Mouse (Mus musculus) neural tube, embryonic 15.5 days (tissue): Measurements from ENCODE around the gene Smim24. TPM values are rescaled to one million over a fixed set of nuclear protein-coding genes. Genes with fewer than 3 reads are reported as not detected.

Experiments
- ATAC-seq: fragments of 200-750 bp; cut with Nextera tagmentation; 2 replicates; pipeline ENCODE4 v1.8.0; 2017; ENCODE audit warnings: mild to moderate bottlenecking, moderate TSS enrichment, moderate library complexity; ENCODE audit not compliant: low FRiP score
- H3K27ac ChIP-seq: fragments of 300-500 bp; sonication (generic); replicated peaks from 2 replicates; pipeline ENCODE4 v1.5.1; 2015; ENCODE audit warnings: mild to moderate bottlenecking, inconsistent platforms
- H3K27me3 ChIP-seq: fragments of 300-500 bp; sonication (generic); replicated peaks from 2 replicates; pipeline ENCODE4 v1.6.1; 2015; ENCODE audit warnings: inconsistent platforms
- H3K36me3 ChIP-seq: fragments of 300-500 bp; sonication (generic); 2 replicates; pipeline ENCODE4 v1.6.1; 2015; ENCODE audit warnings: inconsistent platforms
- H3K4me1 ChIP-seq: fragments of 300-500 bp; sonication (generic); 2 replicates; pipeline ENCODE4 v1.6.1; 2015; ENCODE audit warnings: inconsistent platforms
- H3K4me2 ChIP-seq: fragments of 300-500 bp; sonication (generic); 2 replicates; pipeline ENCODE4 v1.6.1; 2015; ENCODE audit warnings: inconsistent platforms, mild to moderate bottlenecking, moderate library complexity
- H3K4me3 ChIP-seq: fragments of 300-500 bp; sonication (generic); replicated peaks from 2 replicates; pipeline ENCODE4 v1.5.1; 2015; ENCODE audit warnings: mild to moderate bottlenecking, inconsistent platforms
- H3K9ac ChIP-seq: fragments of 300-500 bp; sonication (generic); replicated peaks from 2 replicates; pipeline ENCODE4 v1.6.1; 2015; ENCODE audit warnings: mild to moderate bottlenecking, inconsistent platforms
- H3K9me3 ChIP-seq: fragments of 300-500 bp; sonication (generic); replicated peaks from 2 replicates; pipeline ENCODE4 v1.6.1; 2016; ENCODE audit warnings: inconsistent platforms
- WGBS: fragments of 180-500 bp; shearing (Covaris S2); methylation state at CpG from one replicate; pipeline ENCODE4 v1.1.7; 2015; ENCODE audit warnings: mixed read lengths; 5-methylcytosine and 5-hydroxymethylcytosine counted together
- polyA plus RNA-seq: library from polyadenylated mRNA; unstranded; fragments of >200 nt; fragmentation: Nextera tagmentation; extraction: Ambion mirVana; gene quantifications from 2 replicates; pipeline ENCODE4 v1.2.1, GENCODE M21; 2015

The Smim24 gene
- polyA plus RNA-seq, 1 experiment from 2014 or later, result 2.5 TPM

GRCm38 (mm10) chr10:81395127-81395526, 2.3 kb downstream of the Smim24 start:
- no peak overlapping the region for H3K9ac ChIP-seq
- H3K27ac ChIP-seq, result no peak overlapping the region
- no peak for ATAC-seq
- no peaks in the 10 kb centered on the region for H3K9me3 ChIP-seq
- H3K4me2 ChIP-seq, result no peak overlapping the region
- peaks cover 21% of the 10 kb centered on the region for H3K36me3 ChIP-seq
- no peaks in the 10 kb centered on the region for H3K27me3 ChIP-seq
- H3K4me1 ChIP-seq, result peaks cover 38% of the 10 kb centered on the region
- no peak overlapping the region for H3K4me3 ChIP-seq
- 16% methylated on average over 5 of the region's 5 CpGs for WGBS

- Histone ChIP-seq H3K36me3 (peaks cover 28% of the 10 kb centered on the region), H3K4me3 (no peak overlapping the region), H3K9me3 (no peaks in the 10 kb centered on the region), H3K27ac (peak overlapping the region; percentile 48), H3K4me1 (peaks cover 40% of the 10 kb centered on the region), H3K27me3 (no peaks in the 10 kb centered on the region), H3K4me2 (no peak overlapping the region), H3K9ac (no peak overlapping the region)
- no peak for ATAC-seq
- WGBS, result 78% methylated on average over 4 of the region's 4 CpGs
Measured at GRCm38 (mm10) chr10:81395865-81396264, 3.0 kb downstream of the Smim24 start.

GRCm38 (mm10) chr10:81396749-81397148, 3.9 kb downstream of the Smim24 start:
- Histone ChIP-seq H3K9me3 (no peaks in the 10 kb centered on the region), H3K36me3 (peaks cover 23% of the 10 kb centered on the region), H3K27ac (peak overlapping the region; percentile 48), H3K9ac (no peak overlapping the region), H3K4me1 (peaks cover 48% of the 10 kb centered on the region), H3K27me3 (no peaks in the 10 kb centered on the region), H3K4me2 (no peak overlapping the region), H3K4me3 (no peak overlapping the region)
- no peak for ATAC-seq
- WGBS, result 57% methylated on average over 5 of the region's 5 CpGs

GRCm38 (mm10) chr10:81399296-81399695, 6.4 kb downstream of the Smim24 start:
- H3K9ac ChIP-seq, result no peak overlapping the region
- no peaks in the 10 kb centered on the region for H3K27me3 ChIP-seq
- no peak overlapping the region for H3K4me2 ChIP-seq
- H3K36me3 ChIP-seq, result peaks cover 26% of the 10 kb centered on the region
- ATAC-seq, result no peak
- 69% methylated on average over 5 of the region's 5 CpGs for WGBS
- no peaks in the 10 kb centered on the region for H3K9me3 ChIP-seq
- H3K27ac ChIP-seq, result no peak overlapping the region
- H3K4me1 ChIP-seq, result peaks cover 53% of the 10 kb centered on the region
- H3K4me3 ChIP-seq, result no peak overlapping the region

GRCm38 (mm10) chr10:81399798-81400308, 7.0 kb downstream of the Smim24 start:
- no peaks in the 10 kb centered on the region for H3K27me3 ChIP-seq
- H3K4me3 ChIP-seq, result no peak overlapping the region
- WGBS, result 75% methylated on average over 18 of the region's 18 CpGs
- peak overlapping the region; percentile 8; the same call in 1 of the 2 replicates for H3K4me2 ChIP-seq
- no peak overlapping the region for H3K9ac ChIP-seq
- H3K4me1 ChIP-seq, result peaks cover 53% of the 10 kb centered on the region
- no peak overlapping the region for H3K27ac ChIP-seq
- no peaks in the 10 kb centered on the region for H3K9me3 ChIP-seq
- ATAC-seq, result no peak
- H3K36me3 ChIP-seq, result peaks cover 31% of the 10 kb centered on the region

GRCm38 (mm10) chr10:81400371-81401204, 7.7 kb downstream of the Smim24 start:
- WGBS, result 45% methylated on average over 22 of the region's 22 CpGs
- Histone ChIP-seq H3K9me3 (no peaks in the 10 kb centered on the region), H3K4me3 (no peak overlapping the region), H3K27ac (peak overlapping the region; percentile 82), H3K36me3 (peaks cover 37% of the 10 kb centered on the region), H3K4me1 (peaks cover 53% of the 10 kb centered on the region), H3K9ac (no peak overlapping the region), H3K4me2 (peak overlapping the region; percentile 8), H3K27me3 (no peaks in the 10 kb centered on the region)
- ATAC-seq, result no peak

GRCm38 (mm10) chr10:81401205-81401520, 8.3 kb downstream of the Smim24 start:
- Histone ChIP-seq H3K36me3 (peaks cover 42% of the 10 kb centered on the region), H3K4me1 (peaks cover 52% of the 10 kb centered on the region), H3K9ac (0 out of 2 replicates have a peak overlapping the region, but pooled peaks have one; percentile 17), H3K4me3 (no peak overlapping the region), H3K27me3 (no peaks in the 10 kb centered on the region), H3K9me3 (no peaks in the 10 kb centered on the region), H3K4me2 (peak overlapping the region; percentile 15; the same call in 1 of the 2 replicates), H3K27ac (peak overlapping the region; percentile 82)
- WGBS, result 30% methylated on average over 10 of the region's 10 CpGs
- no peak for ATAC-seq

- Histone ChIP-seq H3K4me3 (no peak overlapping the region), H3K36me3 (peaks cover 47% of the 10 kb centered on the region), H3K27me3 (no peaks in the 10 kb centered on the region), H3K9me3 (no peaks in the 10 kb centered on the region), H3K27ac (peak overlapping the region; percentile 82), H3K4me1 (peaks cover 50% of the 10 kb centered on the region), H3K4me2 (peak overlapping the region; percentile 25; the same call in 1 of the 2 replicates), H3K9ac (0 out of 2 replicates have a peak overlapping the region, but pooled peaks have one; percentile 17)
- 10% methylated on average over 17 of the region's 18 CpGs for WGBS
- peak; percentile 48 for ATAC-seq
Measured at GRCm38 (mm10) chr10:81401521-81402226, 8.8 kb downstream of the Smim24 start.

- no peaks in the 10 kb centered on the region for H3K9me3 ChIP-seq
- H3K9ac ChIP-seq, result no peak overlapping the region
- 13% methylated on average over 7 of the region's 7 CpGs for WGBS
- no peaks in the 10 kb centered on the region for H3K27me3 ChIP-seq
- ATAC-seq, result peak; percentile 12; the same call in 1 of the 2 replicates
- H3K36me3 ChIP-seq, result peaks cover 52% of the 10 kb centered on the region
- peak overlapping the region; percentile 82 for H3K27ac ChIP-seq
- no peak overlapping the region for H3K4me3 ChIP-seq
- peak overlapping the region; percentile 25; the same call in 1 of the 2 replicates for H3K4me2 ChIP-seq
- peaks cover 54% of the 10 kb centered on the region for H3K4me1 ChIP-seq
Measured at GRCm38 (mm10) chr10:81402227-81402765, 9.4 kb downstream of the Smim24 start.

- Histone ChIP-seq H3K27me3 (peaks cover 8% of the 10 kb centered on the region), H3K27ac (peak overlapping the region; percentile 82; the same call in 1 of the 2 replicates), H3K36me3 (peaks cover 57% of the 10 kb centered on the region), H3K4me1 (peaks cover 60% of the 10 kb centered on the region), H3K9me3 (no peaks in the 10 kb centered on the region), H3K4me2 (no peak overlapping the region), H3K9ac (no peak overlapping the region), H3K4me3 (no peak overlapping the region)
- WGBS, result 28% methylated on average over 10 of the region's 10 CpGs
- no peak for ATAC-seq
Measured at GRCm38 (mm10) chr10:81403511-81403910, 10.7 kb downstream of the Smim24 start.

GRCm38 (mm10) chr10:81404082-81404481, 11.2 kb downstream of the Smim24 start:
- 16% methylated on average over 9 of the region's 9 CpGs for WGBS
- H3K4me1 ChIP-seq, result peaks cover 65% of the 10 kb centered on the region
- H3K4me2 ChIP-seq, result no peak overlapping the region
- H3K4me3 ChIP-seq, result no peak overlapping the region
- H3K27ac ChIP-seq, result 0 out of 2 replicates have a peak overlapping the region, but pooled peaks have one; percentile 23
- no peaks in the 10 kb centered on the region for H3K9me3 ChIP-seq
- H3K36me3 ChIP-seq, result peaks cover 60% of the 10 kb centered on the region
- no peak overlapping the region for H3K9ac ChIP-seq
- peaks cover 11% of the 10 kb centered on the region for H3K27me3 ChIP-seq
- no peak for ATAC-seq
